Mouse (Mus musculus) MEL (cell line): ENCODE data around the gene Polrmt. TPM values are rescaled to one million over a fixed set of nuclear protein-coding genes. Genes with fewer than 3 reads are reported as not detected.

Experiments used
- DNase-seq: peaks from one replicate; pipeline ENCODE4 v3.0.0; 2011; ENCODE audit warnings: low read depth, low spot score
- H3K27ac ChIP-seq: 2 replicates; pipeline ENCODE4 v1.5.1; 2012; ENCODE audit warnings: low read depth, mild to moderate bottlenecking, control low read depth, low read length, moderate library complexity; ENCODE audit not compliant: control insufficient read depth
- H3K27me3 ChIP-seq, 2 experiments: fragments of 150-350 bp in 1 of 2; sonication (generic) in 1 of 2; 2 replicates each; pipeline ENCODE4 v1.6.1; 2012; ENCODE audit warnings: low read length in 2 of 2, mild to moderate bottlenecking in 2 of 2, improper control_type of control experiment in 1 of 2, moderate library complexity in 1 of 2; ENCODE audit not compliant: insufficient read depth in 2 of 2, control insufficient read depth in 1 of 2
- H3K36me3 ChIP-seq, 2 experiments: 2 replicates each; pipeline ENCODE4 v1.6.1; 2012 to 2014; ENCODE audit warnings: low read length in 2 of 2, improper control_type of control experiment in 1 of 2, inconsistent platforms in 1 of 2, mild to moderate bottlenecking in 1 of 2; ENCODE audit not compliant: insufficient read depth in 2 of 2, control insufficient read depth in 1 of 2
- H3K4me1 ChIP-seq, 2 experiments: fragments of 150-350 bp in 1 of 2; sonication (generic) in 1 of 2; 2 replicates each; pipeline ENCODE4 v1.6.1; 2012; ENCODE audit warnings: low read length in 2 of 2, improper control_type of control experiment in 1 of 2, mild to moderate bottlenecking in 1 of 2; ENCODE audit not compliant: insufficient read depth in 2 of 2, control insufficient read depth in 1 of 2
- H3K4me3 ChIP-seq, 2 experiments: fragments of 150-350 bp in 1 of 2; sonication (generic) in 1 of 2; 2 replicates each; pipeline ENCODE4 v1.5.1; 2012; ENCODE audit warnings: low read depth in 2 of 2, low read length in 2 of 2, mild to moderate bottlenecking in 2 of 2, moderate library complexity in 2 of 2, control low read depth in 1 of 2, improper control_type of control experiment in 1 of 2; ENCODE audit not compliant: control insufficient read depth in 1 of 2, insufficient read depth in 1 of 2
- H3K79me2 ChIP-seq: 2 replicates; pipeline ENCODE4 v1.6.1; 2012; ENCODE audit warnings: mild to moderate bottlenecking, low read length, moderate library complexity; ENCODE audit not compliant: control insufficient read depth, poor library complexity, insufficient read depth
- H3K9ac ChIP-seq: 2 replicates; pipeline ENCODE4 v1.6.1; 2012; ENCODE audit warnings: low read depth, mild to moderate bottlenecking, control low read depth, low read length, moderate library complexity; ENCODE audit not compliant: control insufficient read depth, poor library complexity, severe bottlenecking
- H3K9me3 ChIP-seq: fragments of 150-350 bp; sonication (generic); replicated peaks from 2 replicates; pipeline ENCODE4 v1.6.1; 2012; ENCODE audit warnings: mild to moderate bottlenecking, low read length, improper control_type of control experiment, moderate library complexity; ENCODE audit not compliant: insufficient read depth
- CHD2 ChIP-seq: IDR thresholded peaks from 2 replicates; pipeline ENCODE4 v1.6.1; 2011; ENCODE audit warnings: low read length, improper control_type of control experiment
- ETS1 ChIP-seq: IDR thresholded peaks from 2 replicates; pipeline ENCODE4 v1.6.1; 2012; ENCODE audit warnings: low read depth, mild to moderate bottlenecking, inconsistent platforms, low read length, improper control_type of control experiment, moderate library complexity
- JUND ChIP-seq: IDR thresholded peaks from 2 replicates; pipeline ENCODE4 v1.6.1; 2011; ENCODE audit warnings: low read depth, mild to moderate bottlenecking, improper control_type of control experiment, low read length
- KAT2A ChIP-seq: conservative IDR thresholded peaks from 2 replicates; pipeline ENCODE4 v1.6.1; 2012; ENCODE audit warnings: low read depth, low read length, improper control_type of control experiment, inconsistent platforms
- MYB ChIP-seq: IDR thresholded peaks from 2 replicates; pipeline ENCODE4 v1.6.1; 2011; ENCODE audit warnings: mild to moderate bottlenecking, low read depth, low read length, improper control_type of control experiment
- MYC ChIP-seq: IDR thresholded peaks from 2 replicates; pipeline ENCODE4 v1.6.1; 2011; ENCODE audit warnings: low read depth, mild to moderate bottlenecking, low read length, improper control_type of control experiment, moderate library complexity
- NELFE ChIP-seq: IDR thresholded peaks from 2 replicates; pipeline ENCODE4 v1.6.1; 2011; ENCODE audit warnings: low read depth, low read length, improper control_type of control experiment
- NRF1 ChIP-seq: IDR thresholded peaks from 2 replicates; pipeline ENCODE4 v1.6.1; 2014; ENCODE audit warnings: low read depth, mild to moderate bottlenecking, inconsistent platforms, low read length, improper control_type of control experiment, moderate library complexity; ENCODE audit not compliant: poor library complexity, insufficient read depth, severe bottlenecking
- POLR2AphosphoS2 ChIP-seq: IDR thresholded peaks from 2 replicates; pipeline ENCODE4 v1.6.1; 2011; ENCODE audit warnings: low read length, improper control_type of control experiment
- POLR2AphosphoS5 ChIP-seq: IDR thresholded peaks from 2 replicates; pipeline ENCODE4 v1.6.1; 2012; ENCODE audit warnings: low read depth, borderline replicate concordance, mild to moderate bottlenecking, inconsistent platforms, low read length, moderate library complexity, mixed read lengths
- RAD21 ChIP-seq: IDR thresholded peaks from 2 replicates; pipeline ENCODE4 v1.6.1; 2011; ENCODE audit warnings: mild to moderate bottlenecking, low read depth, low read length, improper control_type of control experiment
- RCOR1 ChIP-seq: IDR thresholded peaks from 2 replicates; pipeline ENCODE4 v1.6.1; 2012; ENCODE audit warnings: low read depth, mild to moderate bottlenecking, inconsistent platforms, low read length, improper control_type of control experiment
- SIN3A ChIP-seq: IDR thresholded peaks from 2 replicates; pipeline ENCODE4 v1.6.1; 2012; ENCODE audit warnings: low read length, improper control_type of control experiment, inconsistent platforms
- SMC3 ChIP-seq: IDR thresholded peaks from 2 replicates; pipeline ENCODE4 v1.6.1; 2011; ENCODE audit warnings: low read depth, low read length, improper control_type of control experiment
- TAL1 ChIP-seq: IDR thresholded peaks from 2 replicates; pipeline ENCODE4 v1.6.1; 2012; ENCODE audit warnings: mild to moderate bottlenecking, inconsistent platforms, low read length, moderate library complexity, mixed read lengths
- TCF12 ChIP-seq: IDR thresholded peaks from 2 replicates; pipeline ENCODE4 v1.6.1; 2014; ENCODE audit warnings: low read depth, mild to moderate bottlenecking, inconsistent platforms, low read length, improper control_type of control experiment, moderate library complexity
- ZC3H11A ChIP-seq: IDR thresholded peaks from 2 replicates; pipeline ENCODE4 v1.6.1; 2012; ENCODE audit warnings: low read depth, mild to moderate bottlenecking, inconsistent platforms, low read length, improper control_type of control experiment
- ZNF384 ChIP-seq: IDR thresholded peaks from 2 replicates; pipeline ENCODE4 v1.6.1; 2012; ENCODE audit warnings: low read depth, mild to moderate bottlenecking, inconsistent platforms, low read length, improper control_type of control experiment
- polyA plus RNA-seq, 2 experiments: library from polyadenylated mRNA; stranded (reverse) in 1 of 2; unstranded in 1 of 2; fragments of >175 nt in 1 of 2; fragments of >200 nt in 1 of 2; gene quantifications; 2 replicates each; pipeline versions ENCODE4 v1.2.1 to v1.2.4; 2012; ENCODE audit warnings: low replicate concordance in 2 of 2, low read depth in 1 of 2; ENCODE audit not compliant: insufficient read length in 2 of 2, insufficient read depth in 1 of 2, missing spikeins in 1 of 2
- total RNA-seq: library from RNA; depleted of rRNA; stranded (reverse); fragments of 300-350 nt; gene quantifications from 2 replicates; pipeline ENCODE4 v1.2.3, GENCODE M21; 2012

Polrmt gene
- total and polyA plus RNA-seq, 3 experiments: 35.7 to 66.9 TPM; not detected in 1

GRCm38 (mm10) chr10:79790861-79791260 is 44.5 kb upstream of the Polrmt start, which contains the start of gene Prss57:
TSS of gene Prss57 (minus strand) at chr10:79790961.
- no peak within 1 kb of the TSS for H3K27ac ChIP-seq
- H3K27me3 ChIP-seq: no peaks in the 10 kb centered on the region
- TF ChIP-seq JUND: no peak
- no peak for TF ChIP-seq TCF12
- TF ChIP-seq ZNF384: no peak
- TF ChIP-seq KAT2A: no peak
- TF ChIP-seq NRF1: no peak
- no peak for TF ChIP-seq MYC
- TF ChIP-seq ETS1: no peak
- TF ChIP-seq, all 39 proteins: peak for 0
- peaks cover 0 to 4% of the 10 kb centered on the region in 2 experiments; a peak in 1 of 4 replicates for H3K36me3 ChIP-seq
- no peaks in the 10 kb centered on the region for H3K79me2 ChIP-seq
- H3K9me3 ChIP-seq: no peaks in the 10 kb centered on the region
- H3K4me3 ChIP-seq: no peak within 1 kb of the TSS
- DNase-seq: no peak
- H3K4me1 ChIP-seq: peaks cover 0 to 10% of the 10 kb centered on the region in 2 experiments; a peak in 3 of 4 replicates
- H3K9ac ChIP-seq: no peak within 1 kb of the TSS

DNA sequence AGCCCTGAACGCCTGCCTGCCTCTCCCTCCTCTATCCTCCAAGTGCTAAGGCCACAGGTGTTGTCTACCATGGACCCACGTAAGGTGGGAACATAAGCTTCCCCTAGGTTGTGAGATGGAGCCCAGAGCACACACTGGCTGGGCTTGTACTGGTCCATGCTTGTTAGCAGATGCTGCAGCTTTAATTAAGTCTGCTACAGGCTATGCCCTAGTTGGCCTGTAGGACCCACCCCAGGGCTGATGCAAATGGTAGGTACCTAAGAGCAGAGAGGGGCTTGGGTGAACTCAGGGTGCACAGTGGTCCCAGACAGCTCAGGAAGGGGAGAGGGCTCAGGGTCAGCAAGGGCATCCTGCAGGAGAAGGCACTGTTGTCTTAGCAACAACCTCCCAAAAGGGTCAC is 43.2 kb upstream of the Polrmt start:
- H3K9me3 ChIP-seq: no peaks in the 10 kb centered on the region
- H3K79me2 ChIP-seq: no peaks in the 10 kb centered on the region
- no peak overlapping the region for H3K9ac ChIP-seq
- peaks cover 0 to 10% of the 10 kb centered on the region in 2 experiments; a peak in 3 of 4 replicates for H3K4me1 ChIP-seq
- no peaks in the 10 kb centered on the region for H3K27me3 ChIP-seq
- H3K36me3 ChIP-seq: peaks cover 0 to 4% of the 10 kb centered on the region in 2 experiments; a peak in 1 of 4 replicates
- H3K27ac ChIP-seq: no peak overlapping the region
- DNase-seq: no peak
- no peak overlapping the region for H3K4me3 ChIP-seq
- TF ChIP-seq POLR2AphosphoS5 (no peak), SMC3 (no peak), SIN3A (no peak), CHD2 (no peak), POLR2AphosphoS2 (no peak), ZC3H11A (no peak), ZNF384 (no peak), TAL1 (no peak), NELFE (no peak), MYB (no peak), RCOR1 (no peak), RAD21 (no peak)
